Mouse (Mus musculus): ENCODE data around the gene Hexim1.
A peak's percentile ranks its signal among the peaks of the same experiment; 100 is the strongest.

Hexim1 gene

GRCm38 (mm10) chr11:103116008-103116818, at the start of gene Hexim1:
TSS of gene Hexim1 (plus strand) at chr11:103116231.
- peak; percentile 99 for DNase-seq (ENCODE audit: low spot score)

GRCm38 (mm10) chr11:103067051-103067361, 49.0 kb upstream of the Hexim1 start:
- no peak for DNase-seq (ENCODE audit: low spot score)

GRCm38 (mm10) chr11:103067457-103068001, 48.5 kb upstream of the Hexim1 start:
- no peak for DNase-seq (ENCODE audit: low spot score)

GRCm38 (mm10) chr11:103068272-103068671, 47.8 kb upstream of the Hexim1 start:
- no peak for DNase-seq (ENCODE audit: low spot score)

- DNase-seq (ENCODE audit: low spot score): no peak
These were observed 47.1 kb upstream of the Hexim1 start for GRCm38 (mm10) chr11:103068884-103069283.

- no peak for DNase-seq (ENCODE audit: low spot score)
These were observed 46.3 kb upstream of the Hexim1 start for GRCm38 (mm10) chr11:103069731-103070130.

GRCm38 (mm10) chr11:103070322-103070880, 45.6 kb upstream of the Hexim1 start:
- no peak for DNase-seq (ENCODE audit: low spot score)

- DNase-seq (ENCODE audit: low spot score): no peak
These were observed 42.4 kb upstream of the Hexim1 start for GRCm38 (mm10) chr11:103073671-103074070.

- no peak for DNase-seq (ENCODE audit: low spot score)
These were observed 41.8 kb upstream of the Hexim1 start for GRCm38 (mm10) chr11:103074121-103074650.

GRCm38 (mm10) chr11:103074796-103075323, 41.2 kb upstream of the Hexim1 start:
- DNase-seq (ENCODE audit: low spot score): no peak

- DNase-seq (ENCODE audit: low spot score): no peak
These were observed 40.0 kb upstream of the Hexim1 start for GRCm38 (mm10) chr11:103076010-103076409.

GRCm38 (mm10) chr11:103076581-103076980, 39.5 kb upstream of the Hexim1 start:
- DNase-seq (ENCODE audit: low spot score): no peak

GRCm38 (mm10) chr11:103078131-103078530, 37.9 kb upstream of the Hexim1 start:
- no peak for DNase-seq (ENCODE audit: low spot score)

GRCm38 (mm10) chr11:103080323-103081091, 35.5 kb upstream of the Hexim1 start:
- DNase-seq (ENCODE audit: low spot score): peak; percentile 66

GRCm38 (mm10) chr11:103081631-103082030, 34.4 kb upstream of the Hexim1 start:
- no peak for DNase-seq (ENCODE audit: low spot score)

- DNase-seq (ENCODE audit: low spot score): no peak
These were observed 22.7 kb upstream of the Hexim1 start for GRCm38 (mm10) chr11:103093306-103093705.

GRCm38 (mm10) chr11:103093862-103094833, 21.9 kb upstream of the Hexim1 start:
- DNase-seq (ENCODE audit: low spot score): no peak

- DNase-seq (ENCODE audit: low spot score): no peak
These were observed 20.8 kb upstream of the Hexim1 start for GRCm38 (mm10) chr11:103095107-103095670.

GRCm38 (mm10) chr11:103095801-103096200, 20.2 kb upstream of the Hexim1 start:
- no peak for DNase-seq (ENCODE audit: low spot score)

Measured in embryo, embryonic 10 days (tissue).